Mouse (Mus musculus): ENCODE data around the gene Dync1i1. TPM values are rescaled to one million over a fixed set of nuclear protein-coding genes. Genes with fewer than 3 reads are reported as not detected.
A peak's percentile ranks its signal among the peaks of the same experiment; 100 is the strongest.
"Not testable (repeated sequence)": the region's sequence is repeated elsewhere in the genome, so short reads cannot be mapped to it uniquely, and the experiment has no call there.

The Dync1i1 gene
- polyA plus RNA-seq (2015; fragmentation: Nextera tagmentation; extraction: Ambion mirVana), result 44.9 and 49.9 TPM in 2 replicates

DNA sequence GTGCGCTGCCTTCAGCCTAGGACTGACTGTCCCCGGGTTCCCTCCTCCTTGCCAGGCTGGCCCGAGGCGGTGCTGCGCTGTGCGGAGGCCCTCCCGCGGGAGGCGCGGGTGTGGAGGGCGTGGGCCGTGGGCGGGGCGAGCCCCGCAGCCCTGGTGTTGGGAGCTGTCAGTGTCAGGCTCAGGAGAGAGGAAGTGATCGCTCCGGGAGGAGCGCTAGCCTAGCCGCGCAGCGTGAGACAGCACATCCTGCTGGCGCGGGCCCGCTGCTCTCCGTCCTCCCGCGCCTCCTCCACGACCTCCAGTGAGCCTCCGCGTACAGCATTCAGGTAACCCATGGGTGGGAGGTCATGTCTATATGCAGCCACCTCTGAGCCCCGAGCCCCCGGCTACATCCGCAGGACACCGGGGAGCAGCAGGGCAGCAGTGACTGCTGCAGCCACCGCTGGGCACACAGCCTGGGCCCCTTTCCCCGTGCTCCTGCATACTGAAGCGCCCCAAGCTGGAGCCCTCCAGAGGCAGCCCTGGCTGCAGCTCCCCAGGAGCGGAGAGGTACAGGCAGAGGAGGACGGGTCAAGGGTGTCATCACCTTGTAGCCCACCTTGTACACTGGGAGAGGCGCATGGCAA lies at the start of gene Dync1i1:
Gene Dync1i1, plus strand, starts transcription at position 29 of the 626 bp plus-strand sequence.
- no peaks in the 10 kb centered on the region for H3K27me3 ChIP-seq (replicated peaks; ENCODE audit: control insufficient read depth, insufficient read depth, low read length)
- H3K36me3 ChIP-seq (ENCODE audit: control insufficient read depth, insufficient read depth, low read length), result no peaks in the 10 kb centered on the region
- ATAC-seq, result peak; percentile 92
- peak within 1 kb of the TSS; percentile 67 for H3K4me3 ChIP-seq (ENCODE audit: low read length)
- H3K9me3 ChIP-seq (ENCODE audit: control insufficient read depth, low read length), result no peaks in the 10 kb centered on the region
- peak within 1 kb of the TSS; percentile 92 for H3K4me2 ChIP-seq (ENCODE audit: low read length)
- H3K9ac ChIP-seq (ENCODE audit: low read depth, low read length), result peak within 1 kb of the TSS; percentile 70
- peaks cover 5% of the 10 kb centered on the region for H3K4me1 ChIP-seq (ENCODE audit: control insufficient read depth, insufficient read depth, low read depth, low read length)
- H3K27ac ChIP-seq (ENCODE audit: low read depth, low read length), result peak within 1 kb of the TSS; percentile 61
- 1% methylated on average over 40 of the region's 40 CpGs for WGBS

GRCm38 (mm10) chr6:5679738-5680137 lies 45.7 kb upstream of the Dync1i1 start:
- Histone ChIP-seq H3K4me2 (ENCODE audit: low read length) (no peak overlapping the region), H3K4me1 (ENCODE audit: control insufficient read depth, insufficient read depth, low read depth, low read length) (no peaks in the 10 kb centered on the region), H3K27me3 (replicated peaks; ENCODE audit: control insufficient read depth, insufficient read depth, low read length) (no peaks in the 10 kb centered on the region), H3K9me3 (ENCODE audit: control insufficient read depth, low read length) (no peaks in the 10 kb centered on the region), H3K36me3 (ENCODE audit: control insufficient read depth, insufficient read depth, low read length) (no peaks in the 10 kb centered on the region), H3K27ac (ENCODE audit: low read depth, low read length) (no peak overlapping the region), H3K4me3 (ENCODE audit: low read length) (no peak overlapping the region), H3K9ac (ENCODE audit: low read depth, low read length) (no peak overlapping the region)
- WGBS, result 94% methylated on average over 3 of the region's 3 CpGs
- ATAC-seq, result no peak

- WGBS, result 78% methylated on average over 2 of the region's 2 CpGs
These were observed 23.6 kb upstream of the Dync1i1 start for GRCm38 (mm10) chr6:5701826-5702225.

DNA sequence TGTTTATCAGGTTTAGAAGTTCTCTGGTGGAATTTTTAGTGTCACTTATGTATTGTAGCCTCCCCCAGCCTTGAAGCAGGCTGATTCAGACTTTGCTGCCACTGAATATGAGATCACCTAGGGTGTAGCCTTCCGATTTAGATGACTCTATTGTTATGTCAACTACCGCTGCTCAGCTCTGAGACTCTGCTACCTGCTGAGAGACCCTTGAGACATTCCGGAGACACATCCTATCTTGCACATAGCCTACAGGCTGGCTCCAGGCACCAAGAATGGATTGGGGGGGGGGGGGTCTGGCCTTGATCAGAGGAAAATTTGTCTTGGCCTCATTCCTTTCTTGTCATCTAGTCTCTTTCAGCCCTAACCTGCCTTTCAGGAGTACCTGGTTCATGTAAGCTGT lies 17.5 kb upstream of the Dync1i1 start:
- H3K9me3 ChIP-seq (ENCODE audit: control insufficient read depth, low read length); H3K4me2 ChIP-seq (ENCODE audit: low read length); H3K4me3 ChIP-seq (ENCODE audit: low read length); ATAC-seq; H3K9ac ChIP-seq (ENCODE audit: low read depth, low read length); H3K36me3 ChIP-seq (ENCODE audit: control insufficient read depth, insufficient read depth, low read length); H3K27me3 ChIP-seq (replicated peaks; ENCODE audit: control insufficient read depth, insufficient read depth, low read length); H3K27ac ChIP-seq (ENCODE audit: low read depth, low read length); H3K4me1 ChIP-seq (ENCODE audit: control insufficient read depth, insufficient read depth, low read depth, low read length): not testable (repeated sequence)
- 21% methylated on average over 3 of the region's 3 CpGs for WGBS

More at GRCm38 (mm10) chr6:5701826-5702225, 23.6 kb upstream of the Dync1i1 start:
- Histone ChIP-seq H3K9ac (ENCODE audit: low read depth, low read length) (no peak overlapping the region), H3K4me3 (ENCODE audit: low read length) (no peak overlapping the region), H3K4me2 (ENCODE audit: low read length) (no peak overlapping the region), H3K27me3 (replicated peaks; ENCODE audit: control insufficient read depth, insufficient read depth, low read length) (no peaks in the 10 kb centered on the region), H3K36me3 (ENCODE audit: control insufficient read depth, insufficient read depth, low read length) (no peaks in the 10 kb centered on the region), H3K9me3 (ENCODE audit: control insufficient read depth, low read length) (no peaks in the 10 kb centered on the region), H3K4me1 (ENCODE audit: control insufficient read depth, insufficient read depth, low read depth, low read length) (no peaks in the 10 kb centered on the region), H3K27ac (ENCODE audit: low read depth, low read length) (no peak overlapping the region)
- no peak for ATAC-seq

GRCm38 (mm10) chr6:5710063-5710605 lies 15.3 kb upstream of the Dync1i1 start:
- Histone ChIP-seq H3K4me2 (ENCODE audit: low read length) (no peak overlapping the region), H3K4me3 (ENCODE audit: low read length) (no peak overlapping the region), H3K27me3 (replicated peaks; ENCODE audit: control insufficient read depth, insufficient read depth, low read length) (no peaks in the 10 kb centered on the region), H3K36me3 (ENCODE audit: control insufficient read depth, insufficient read depth, low read length) (no peaks in the 10 kb centered on the region), H3K9ac (ENCODE audit: low read depth, low read length) (no peak overlapping the region), H3K27ac (ENCODE audit: low read depth, low read length) (no peak overlapping the region), H3K4me1 (ENCODE audit: control insufficient read depth, insufficient read depth, low read depth, low read length) (no peaks in the 10 kb centered on the region), H3K9me3 (ENCODE audit: control insufficient read depth, low read length) (no peaks in the 10 kb centered on the region)
- whole genome bisulfite sequencing, result 78% methylated on average over 3 of the region's 3 CpGs
- ATAC-seq, result no peak

- Histone ChIP-seq H3K9me3 (ENCODE audit: control insufficient read depth, low read length) (no peaks in the 10 kb centered on the region), H3K9ac (ENCODE audit: low read depth, low read length) (no peak overlapping the region), H3K27me3 (replicated peaks; ENCODE audit: control insufficient read depth, insufficient read depth, low read length) (no peaks in the 10 kb centered on the region), H3K4me3 (ENCODE audit: low read length) (no peak overlapping the region), H3K4me2 (ENCODE audit: low read length) (no peak overlapping the region), H3K36me3 (ENCODE audit: control insufficient read depth, insufficient read depth, low read length) (no peaks in the 10 kb centered on the region), H3K4me1 (ENCODE audit: control insufficient read depth, insufficient read depth, low read depth, low read length) (no peaks in the 10 kb centered on the region), H3K27ac (ENCODE audit: low read depth, low read length) (no peak overlapping the region)
- WGBS, result 98% methylated on average over 3 of the region's 3 CpGs
- ATAC-seq, result no peak
These were observed 12.8 kb upstream of the Dync1i1 start for GRCm38 (mm10) chr6:5712620-5713019.

DNA sequence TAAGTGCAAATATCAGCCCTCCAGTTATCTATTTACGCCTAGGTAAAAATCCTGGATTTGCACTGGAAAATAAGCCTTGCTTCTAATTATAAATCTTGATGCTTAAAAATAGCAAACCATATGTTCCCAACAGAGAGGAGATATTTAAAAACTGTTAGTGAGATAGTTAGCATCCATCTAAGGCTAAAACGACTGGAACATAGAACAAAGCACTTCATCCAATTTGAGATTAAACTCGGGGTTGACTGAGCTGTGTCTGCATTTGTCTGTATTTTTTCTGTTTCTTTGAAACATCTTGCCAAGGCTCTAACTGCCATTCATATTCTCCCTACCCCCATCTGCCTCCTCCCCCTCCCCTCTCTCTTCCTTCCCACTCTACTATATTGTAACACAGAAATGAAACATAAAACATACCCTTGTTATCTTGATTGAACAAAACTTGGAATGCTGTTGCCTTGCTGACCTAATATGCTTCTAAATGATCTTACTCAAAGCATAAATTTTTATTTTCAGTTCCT lies 10.3 kb upstream of the Dync1i1 start:
- no peaks in the 10 kb centered on the region for H3K9me3 ChIP-seq (ENCODE audit: control insufficient read depth, low read length)
- 75% methylated on average over 3 of the region's 3 CpGs for WGBS
- no peak for ATAC-seq

DNA sequence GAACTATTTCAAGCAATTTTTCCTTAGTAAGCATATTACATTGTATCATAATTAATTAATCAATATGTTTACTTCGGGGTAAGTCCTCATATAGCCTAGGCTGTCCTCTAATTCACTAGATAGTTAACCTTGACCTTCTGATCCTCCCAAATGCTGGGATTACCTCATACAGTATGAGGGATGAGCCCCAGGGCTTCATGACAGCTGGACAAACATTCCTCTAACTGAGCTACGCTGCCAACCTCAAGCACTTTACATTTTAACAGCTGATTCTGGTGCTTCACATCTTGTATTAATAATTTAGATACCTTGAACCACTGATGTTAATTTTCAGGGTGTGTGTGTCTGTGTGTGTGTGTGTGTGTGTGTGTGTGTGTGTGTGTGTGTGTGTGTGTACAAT lies 6.5 kb upstream of the Dync1i1 start:
- no peaks in the 10 kb centered on the region for H3K9me3 ChIP-seq (ENCODE audit: control insufficient read depth, low read length)
- H3K9ac ChIP-seq (ENCODE audit: low read depth, low read length), result no peak overlapping the region
- H3K4me2 ChIP-seq (ENCODE audit: low read length), result no peak overlapping the region
- no peaks in the 10 kb centered on the region for H3K36me3 ChIP-seq (ENCODE audit: control insufficient read depth, insufficient read depth, low read length)
- 78% methylated on average over 2 of the region's 2 CpGs for WGBS
- no peaks in the 10 kb centered on the region for H3K4me1 ChIP-seq (ENCODE audit: control insufficient read depth, insufficient read depth, low read depth, low read length)
- no peak for ATAC-seq
- H3K4me3 ChIP-seq (ENCODE audit: low read length), result no peak overlapping the region
- no peaks in the 10 kb centered on the region for H3K27me3 ChIP-seq (replicated peaks; ENCODE audit: control insufficient read depth, insufficient read depth, low read length)
- H3K27ac ChIP-seq (ENCODE audit: low read depth, low read length), result no peak overlapping the region

More for the DNA sequence above, 10.3 kb upstream of the Dync1i1 start:
- Histone ChIP-seq H3K36me3 (ENCODE audit: control insufficient read depth, insufficient read depth, low read length) (no peaks in the 10 kb centered on the region), H3K4me1 (ENCODE audit: control insufficient read depth, insufficient read depth, low read depth, low read length) (no peaks in the 10 kb centered on the region), H3K9ac (ENCODE audit: low read depth, low read length) (no peak overlapping the region), H3K4me2 (ENCODE audit: low read length) (no peak overlapping the region), H3K27ac (ENCODE audit: low read depth, low read length) (no peak overlapping the region), H3K4me3 (ENCODE audit: low read length) (no peak overlapping the region), H3K27me3 (replicated peaks; ENCODE audit: control insufficient read depth, insufficient read depth, low read length) (no peaks in the 10 kb centered on the region)

- H3K9me3 ChIP-seq (ENCODE audit: control insufficient read depth, low read length); ATAC-seq; H3K36me3 ChIP-seq (ENCODE audit: control insufficient read depth, insufficient read depth, low read length); H3K4me3 ChIP-seq (ENCODE audit: low read length); H3K27me3 ChIP-seq (replicated peaks; ENCODE audit: control insufficient read depth, insufficient read depth, low read length); H3K4me2 ChIP-seq (ENCODE audit: low read length); H3K4me1 ChIP-seq (ENCODE audit: control insufficient read depth, insufficient read depth, low read depth, low read length); H3K9ac ChIP-seq (ENCODE audit: low read depth, low read length); H3K27ac ChIP-seq (ENCODE audit: low read depth, low read length): not testable (repeated sequence)
These were observed 4.7 kb upstream of the Dync1i1 start for GRCm38 (mm10) chr6:5720716-5721115.

Data from hindbrain, embryonic 16.5 days (tissue).